Mouse (Mus musculus) midbrain, embryonic 16.5 days (tissue): ENCODE measurements around the gene Rrnad1. TPM values are rescaled to one million over a fixed set of nuclear protein-coding genes. Genes with fewer than 3 reads are reported as not detected.
A peak's percentile ranks its signal among the peaks of the same experiment; 100 is the strongest.

Experiments
- ATAC-seq: fragments of 200-750 bp; cut with Nextera tagmentation; 2 replicates; pipeline ENCODE4 v1.8.0; 2017; ENCODE audit warnings: moderate TSS enrichment
- H3K27ac ChIP-seq: fragments of 300-500 bp; sonication (generic); 2 replicates; pipeline ENCODE4 v1.5.1; 2014; ENCODE audit warnings: mild to moderate bottlenecking, low read length, mixed read lengths
- H3K27me3 ChIP-seq: fragments of 300-500 bp; sonication (generic); 2 replicates; pipeline ENCODE4 v1.6.1; 2014; ENCODE audit warnings: low read depth, low read length, mixed read lengths; ENCODE audit not compliant: control insufficient read depth, insufficient read depth
- H3K36me3 ChIP-seq: fragments of 300-500 bp; sonication (generic); 2 replicates; pipeline ENCODE4 v1.6.1; 2014; ENCODE audit warnings: mild to moderate bottlenecking, low read length, moderate library complexity, mixed read lengths; ENCODE audit not compliant: control insufficient read depth, insufficient read depth
- H3K4me1 ChIP-seq: fragments of 300-500 bp; sonication (generic); 2 replicates; pipeline ENCODE4 v1.6.1; 2014; ENCODE audit warnings: mild to moderate bottlenecking, low read length, mixed read lengths; ENCODE audit not compliant: control insufficient read depth, insufficient read depth
- H3K4me2 ChIP-seq: fragments of 300-500 bp; sonication (generic); 2 replicates; pipeline ENCODE4 v1.6.1; 2014; ENCODE audit warnings: mild to moderate bottlenecking, low read length, mixed read lengths
- H3K4me3 ChIP-seq: fragments of 300-500 bp; sonication (generic); 2 replicates; pipeline ENCODE4 v1.5.1; 2014; ENCODE audit warnings: low read depth, mild to moderate bottlenecking, low read length, moderate library complexity, mixed read lengths
- H3K9ac ChIP-seq: fragments of 300-500 bp; sonication (generic); 2 replicates; pipeline ENCODE4 v1.6.1; 2014; ENCODE audit warnings: low read depth, low read length, mixed read lengths
- H3K9me3 ChIP-seq: fragments of 300-500 bp; sonication (generic); replicated peaks from 2 replicates; pipeline ENCODE4 v1.6.1; 2014; ENCODE audit warnings: mild to moderate bottlenecking, low read length, mixed read lengths; ENCODE audit not compliant: control insufficient read depth, poor library complexity, severe bottlenecking
- WGBS: fragments of 180-500 bp; shearing (Covaris S2); extraction: QIAGEN DNeasy Blood & Tissue Kit; methylation state at CpG from one replicate; pipeline ENCODE4 v1.1.7; 2014; 5-methylcytosine and 5-hydroxymethylcytosine counted together
- polyA plus RNA-seq: library from polyadenylated mRNA; unstranded; fragments of >200 nt; fragmentation: Nextera tagmentation; extraction: Ambion mirVana; gene quantifications from 2 replicates; pipeline ENCODE4 v1.2.1, GENCODE M21; 2015

Gene Rrnad1
- polyA plus RNA-seq, 1 experiment from 2014 or later = 23.2 TPM

DNA sequence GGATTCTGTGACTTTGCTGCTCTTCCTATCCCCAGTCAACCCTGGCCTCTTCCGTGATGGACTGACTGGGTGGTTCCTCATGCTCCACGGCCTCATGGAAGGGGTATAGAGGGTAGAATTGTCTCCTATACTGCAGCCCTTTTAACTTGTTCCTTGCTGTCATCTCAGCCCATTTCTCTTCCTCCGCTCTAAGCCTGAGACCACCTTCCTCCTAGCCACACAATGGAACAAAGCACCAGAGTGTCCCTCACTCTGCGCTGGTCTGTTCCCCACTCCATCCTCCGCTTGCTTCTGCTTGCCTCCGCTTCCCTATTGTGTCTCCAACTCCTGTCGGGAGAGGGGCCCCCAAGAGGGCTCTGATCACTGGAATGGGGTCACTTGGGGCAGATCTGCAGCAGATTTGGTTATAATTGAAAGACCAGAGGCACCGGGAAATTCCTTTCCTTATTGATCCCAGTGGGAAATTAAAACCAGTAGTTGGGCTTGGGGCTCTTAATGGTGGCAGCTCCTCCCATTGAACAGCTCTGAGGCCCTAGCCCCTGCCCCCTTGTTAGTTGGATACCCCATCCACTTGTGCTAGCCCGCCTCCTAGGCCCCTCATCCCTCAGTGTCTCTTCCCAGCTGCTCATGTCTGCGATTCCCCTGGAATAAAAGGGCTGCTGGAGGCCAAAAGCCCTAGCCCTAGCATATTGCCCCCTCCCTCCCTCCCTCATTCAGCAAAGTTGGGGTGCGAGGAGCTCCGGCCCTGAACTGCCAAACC is 15.4 kb upstream of the Rrnad1 start:
- no peak for ATAC-seq
- H3K9ac ChIP-seq = no peak overlapping the region
- 17% methylated on average over 12 of the region's 12 CpGs for WGBS
- H3K36me3 ChIP-seq = peaks cover 6% of the 10 kb centered on the region; the same call in 1 of the 2 replicates
- H3K4me2 ChIP-seq = no peak overlapping the region
- no peaks in the 10 kb centered on the region; the same call in 1 of the 2 replicates for H3K27me3 ChIP-seq
- peaks cover 24% of the 10 kb centered on the region for H3K4me1 ChIP-seq
- H3K27ac ChIP-seq = no peak overlapping the region
- H3K4me3 ChIP-seq = no peak overlapping the region
- H3K9me3 ChIP-seq = no peaks in the 10 kb centered on the region

DNA sequence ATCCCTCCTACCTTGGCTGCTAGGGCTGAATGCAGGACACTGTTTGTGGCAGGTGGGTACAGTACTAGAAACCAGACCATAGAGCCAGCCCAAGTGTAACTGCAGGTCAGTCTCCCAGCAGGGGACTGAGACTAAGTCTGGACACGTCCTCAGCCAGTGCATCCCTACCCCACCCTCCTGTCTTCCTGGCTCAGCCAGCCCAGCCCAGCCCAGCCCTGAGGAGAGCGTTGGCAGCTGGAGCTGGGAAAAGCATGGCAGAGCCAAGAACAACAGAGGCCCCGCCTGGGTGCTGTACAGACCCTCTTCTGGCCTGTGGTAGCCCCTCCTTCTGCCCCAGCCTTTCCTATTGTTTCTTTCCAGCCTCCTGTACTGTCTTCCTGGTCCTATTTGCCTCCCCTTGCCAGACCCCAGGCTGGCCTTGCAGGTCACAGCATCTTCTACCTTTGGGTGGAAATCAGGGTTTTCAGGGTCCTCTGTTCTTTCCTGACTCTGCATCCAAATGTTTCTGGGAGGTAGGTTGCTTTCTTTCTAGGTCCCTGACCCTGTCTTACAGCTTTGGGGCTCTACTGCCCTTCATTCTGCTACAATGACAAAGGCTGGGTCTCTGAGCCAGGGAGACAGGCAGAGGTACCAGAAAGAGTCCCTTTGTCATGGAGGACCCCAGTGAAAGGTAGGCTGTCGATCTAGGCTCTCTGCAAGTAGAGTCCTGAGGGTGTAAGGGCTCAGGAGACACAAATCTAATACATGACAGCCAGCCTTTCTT is 14.5 kb upstream of the Rrnad1 start:
- Histone ChIP-seq H3K4me3 (no peak overlapping the region), H3K36me3 (peaks cover 11% of the 10 kb centered on the region), H3K9ac (no peak overlapping the region), H3K9me3 (no peaks in the 10 kb centered on the region), H3K4me1 (peaks cover 22% of the 10 kb centered on the region), H3K27ac (no peak overlapping the region), H3K27me3 (no peaks in the 10 kb centered on the region; the same call in 1 of the 2 replicates), H3K4me2 (no peak overlapping the region)
- 11% methylated on average over 4 of the region's 4 CpGs for WGBS
- no peak for ATAC-seq

DNA sequence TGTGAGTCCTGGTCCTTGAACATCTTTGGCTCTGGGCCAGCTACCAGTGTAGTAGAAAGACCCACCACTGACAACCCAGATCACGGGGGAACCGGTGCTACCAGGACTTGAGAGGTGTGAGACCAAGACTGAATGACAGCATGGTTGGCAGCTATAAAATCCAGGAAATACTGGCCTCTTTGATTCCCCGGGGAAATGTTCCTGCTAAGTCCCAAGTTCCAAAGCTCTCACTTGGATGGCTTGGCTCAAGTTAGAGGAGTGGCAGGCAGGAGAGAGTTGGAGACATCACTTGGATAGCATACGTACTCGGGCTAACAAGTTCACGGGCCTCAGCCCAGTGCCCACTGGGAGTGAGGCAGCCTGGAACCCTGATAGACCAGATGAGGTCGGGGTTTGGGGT is 13.1 kb upstream of the Rrnad1 start:
- H3K9me3 ChIP-seq = no peaks in the 10 kb centered on the region
- 84% methylated on average over 7 of the region's 7 CpGs for WGBS
- H3K27ac ChIP-seq = no peak overlapping the region
- peaks cover 17% of the 10 kb centered on the region for H3K4me1 ChIP-seq
- H3K4me2 ChIP-seq = no peak overlapping the region
- no peaks in the 10 kb centered on the region for H3K27me3 ChIP-seq
- H3K4me3 ChIP-seq = no peak overlapping the region
- ATAC-seq = no peak
- H3K9ac ChIP-seq = no peak overlapping the region
- peaks cover 23% of the 10 kb centered on the region for H3K36me3 ChIP-seq

DNA sequence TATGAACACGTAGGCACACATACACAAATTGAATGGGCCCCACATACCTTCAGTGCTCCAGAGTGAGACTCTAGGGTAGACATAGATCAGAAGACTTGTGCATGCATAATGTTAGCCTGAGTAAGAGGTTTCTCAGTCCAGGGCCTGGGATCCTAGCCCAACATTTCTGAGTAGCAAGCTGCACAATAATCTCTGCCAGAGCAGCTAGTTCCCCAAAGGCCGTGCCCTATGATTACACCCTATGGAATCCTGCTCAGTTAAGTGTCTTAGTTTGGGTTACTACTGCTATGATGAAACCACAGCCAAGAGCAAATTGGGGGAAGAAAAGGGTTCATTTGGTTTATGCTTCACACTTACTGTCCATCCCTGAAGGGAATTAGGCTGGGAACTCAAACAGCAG is 12.0 kb upstream of the Rrnad1 start:
- H3K4me3 ChIP-seq = no peak overlapping the region
- no peak overlapping the region for H3K9ac ChIP-seq
- H3K4me2 ChIP-seq = no peak overlapping the region
- H3K27ac ChIP-seq = no peak overlapping the region
- WGBS = 96% methylated on average over 2 of the region's 2 CpGs
- peaks cover 23% of the 10 kb centered on the region for H3K36me3 ChIP-seq
- peaks cover 13% of the 10 kb centered on the region for H3K4me1 ChIP-seq
- ATAC-seq = no peak
- no peaks in the 10 kb centered on the region for H3K9me3 ChIP-seq
- no peaks in the 10 kb centered on the region for H3K27me3 ChIP-seq

DNA sequence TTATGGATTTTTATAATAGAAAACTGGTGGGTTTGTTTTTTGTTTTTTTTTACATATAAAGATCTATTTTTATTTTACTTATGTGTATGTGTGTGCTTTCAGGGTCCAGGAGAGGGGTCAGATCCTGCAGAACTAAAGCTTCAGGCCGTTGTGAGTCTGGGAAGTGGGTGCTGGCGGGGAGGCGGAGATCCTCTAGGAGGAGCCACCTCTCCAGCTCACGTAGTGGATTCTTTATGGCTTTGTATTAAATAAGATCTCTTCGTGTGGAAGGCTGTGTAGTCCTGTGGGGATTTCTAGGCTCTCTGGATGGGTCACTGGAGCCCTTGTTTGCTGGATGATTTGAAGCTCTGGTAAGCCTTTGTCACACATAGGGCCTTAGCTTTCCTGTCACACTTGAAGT is 10.1 kb upstream of the Rrnad1 start:
- H3K27me3 ChIP-seq = no peaks in the 10 kb centered on the region
- H3K4me3 ChIP-seq = no peak overlapping the region
- WGBS = 53% methylated on average over 5 of the region's 5 CpGs
- peaks cover 23% of the 10 kb centered on the region for H3K36me3 ChIP-seq
- no peak for ATAC-seq
- H3K4me1 ChIP-seq = peaks cover 10% of the 10 kb centered on the region
- H3K9ac ChIP-seq = no peak overlapping the region
- no peak overlapping the region for H3K27ac ChIP-seq
- no peaks in the 10 kb centered on the region for H3K9me3 ChIP-seq
- no peak overlapping the region for H3K4me2 ChIP-seq

DNA sequence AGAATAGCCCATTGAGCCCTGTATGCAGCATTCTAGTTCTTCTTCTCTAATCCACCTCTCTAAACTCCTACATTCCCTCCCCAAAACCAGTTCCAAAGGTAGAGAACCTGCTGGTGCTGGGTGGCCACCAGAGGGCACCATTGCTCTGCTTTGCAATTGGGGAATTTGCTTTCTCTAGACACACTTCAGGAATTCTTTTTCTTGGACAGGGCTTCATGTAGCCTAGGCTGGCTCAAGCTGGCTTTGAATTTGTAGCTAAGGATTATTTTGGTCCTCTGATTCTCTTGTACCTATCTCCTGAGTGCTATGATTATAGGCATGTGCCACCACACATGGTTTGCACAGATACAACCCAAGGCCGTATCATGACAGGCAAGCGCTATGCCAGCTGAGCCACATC is 5.3 kb upstream of the Rrnad1 start:
- H3K4me1 ChIP-seq = peaks cover 31% of the 10 kb centered on the region
- peaks cover 28% of the 10 kb centered on the region for H3K36me3 ChIP-seq
- H3K4me2 ChIP-seq = peak overlapping the region; percentile 15; the same call in 1 of the 2 replicates
- H3K9ac ChIP-seq = 0 out of 2 replicates have a peak overlapping the region, but pooled peaks have one; percentile 34
- WGBS = 95% methylated on average over 2 of the region's 2 CpGs
- H3K27me3 ChIP-seq = no peaks in the 10 kb centered on the region
- H3K27ac ChIP-seq = no peak overlapping the region
- no peak; the same call in 1 of the 2 replicates for ATAC-seq
- H3K9me3 ChIP-seq = no peaks in the 10 kb centered on the region
- no peak overlapping the region for H3K4me3 ChIP-seq

DNA sequence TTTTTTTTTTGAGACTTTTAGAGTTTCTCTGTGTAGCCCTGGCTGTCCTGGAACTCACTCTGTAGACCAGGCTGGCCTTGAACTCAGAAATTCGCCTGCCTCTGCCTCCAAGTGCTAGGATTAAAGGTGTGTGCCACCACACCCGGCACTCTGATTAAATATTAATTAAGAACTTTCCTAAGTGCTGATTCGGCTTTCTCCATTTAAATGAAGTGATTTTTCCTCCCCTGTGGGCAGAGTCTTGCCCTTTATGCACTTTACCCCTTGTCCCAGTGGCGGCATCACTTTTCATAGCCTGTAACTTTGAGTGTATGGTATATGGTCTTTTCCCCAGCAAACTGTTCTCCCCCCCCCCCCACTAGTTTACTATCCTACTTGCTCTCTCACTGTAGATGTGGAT is 4.7 kb upstream of the Rrnad1 start:
- Histone ChIP-seq H3K4me2 (no peak overlapping the region), H3K27ac (no peak overlapping the region), H3K4me1 (peaks cover 31% of the 10 kb centered on the region), H3K27me3 (no peaks in the 10 kb centered on the region), H3K9me3 (no peaks in the 10 kb centered on the region), H3K36me3 (peaks cover 24% of the 10 kb centered on the region), H3K4me3 (no peak overlapping the region), H3K9ac (no peak overlapping the region)
- 86% methylated on average over 4 of the region's 4 CpGs for WGBS
- no peak for ATAC-seq

DNA sequence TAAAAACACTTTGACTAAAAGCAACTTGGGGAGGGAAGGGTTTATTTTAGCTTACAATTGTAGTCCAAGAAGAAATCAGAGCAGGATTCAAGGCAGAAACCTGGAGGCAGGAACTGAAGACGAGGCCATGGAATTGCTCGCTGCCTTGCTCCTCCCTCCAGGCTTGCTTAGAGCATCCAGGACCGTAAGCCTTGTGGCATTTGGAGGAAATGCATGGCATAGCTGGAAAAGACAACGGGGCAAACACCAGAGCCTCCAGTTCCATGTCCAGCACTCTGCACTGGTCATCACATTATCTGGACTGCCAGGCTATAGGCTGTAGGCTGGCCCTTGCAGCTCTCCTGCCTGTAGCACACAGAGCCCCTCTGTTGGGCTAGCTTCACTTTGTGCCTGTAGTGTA is 4.0 kb upstream of the Rrnad1 start:
- Histone ChIP-seq H3K4me2 (no peak overlapping the region), H3K9me3 (no peaks in the 10 kb centered on the region), H3K9ac (no peak overlapping the region), H3K36me3 (peaks cover 20% of the 10 kb centered on the region), H3K27ac (no peak overlapping the region), H3K4me1 (peaks cover 31% of the 10 kb centered on the region), H3K4me3 (no peak overlapping the region), H3K27me3 (no peaks in the 10 kb centered on the region)
- ATAC-seq = no peak
- WGBS = 65% methylated on average over 4 of the region's 4 CpGs

DNA sequence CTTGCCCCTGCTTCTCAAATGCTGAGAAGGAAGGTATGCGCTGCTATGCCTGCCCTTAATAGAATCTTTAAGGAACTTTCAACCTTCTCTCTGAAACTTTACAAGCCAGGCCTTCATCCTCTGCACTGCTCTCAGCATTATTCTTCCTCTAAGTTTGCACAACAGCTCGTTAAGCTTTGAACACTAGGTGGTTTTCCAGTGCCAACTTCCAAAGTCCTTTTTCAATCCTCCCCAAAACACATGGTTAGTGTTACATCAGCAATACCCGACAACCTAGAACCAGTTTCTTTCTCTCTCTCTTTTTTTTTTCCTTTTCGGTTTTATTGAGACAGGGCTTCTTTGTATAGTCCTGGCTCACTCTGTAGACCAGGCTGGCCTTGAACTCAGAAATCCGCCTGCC is 3.5 kb upstream of the Rrnad1 start:
- 90% methylated on average over 5 of the region's 5 CpGs for WGBS

More for the DNA sequence above, 3.5 kb upstream of the Rrnad1 start:
- H3K9me3 ChIP-seq = no peaks in the 10 kb centered on the region
- H3K4me2 ChIP-seq = no peak overlapping the region
- no peaks in the 10 kb centered on the region for H3K27me3 ChIP-seq
- H3K9ac ChIP-seq = no peak overlapping the region
- no peak for ATAC-seq
- no peak overlapping the region for H3K27ac ChIP-seq
- no peak overlapping the region for H3K4me3 ChIP-seq
- H3K36me3 ChIP-seq = peaks cover 16% of the 10 kb centered on the region
- peaks cover 36% of the 10 kb centered on the region for H3K4me1 ChIP-seq
